In genomic region chr12:30372933-30373501, GRCm38 (mm10) we compare ENCODE assay signal across 8 mouse cellular contexts. TPM values are rescaled to one million over a fixed set of nuclear protein-coding genes. Genes with fewer than 3 reads are reported as not detected.
DNase-seq lines count a peak whose midpoint lies in the region; ATAC-seq and TF ChIP-seq lines count a peak whose summit lies in the region.

Gene Sntg2 (minus strand): TSS chr12:30373375.

- peaks cover 15% of the 10 kb centered on the region for H3K27me3 ChIP-seq in E14TG2a.4 (ENCODE audit: insufficient read depth, low read length)
- no peaks in the 10 kb centered on the region; the same call in 1 of the 2 replicates for H3K27me3 ChIP-seq in liver, embryonic 14.5 days (ENCODE audit: control insufficient read depth, insufficient read depth, low read length)
- no peaks in the 10 kb centered on the region for H3K27me3 ChIP-seq in neural tube, embryonic 15.5 days (replicated peaks)

- ATAC-seq in frontal cortex, adult (ENCODE audit: low TSS enrichment), result peak; percentile 86
- ATAC-seq in liver, embryonic 14.5 days (ENCODE audit: insufficient read depth), result peak; percentile 66
- peak; percentile 96 for ATAC-seq in neural tube, embryonic 15.5 days (ENCODE audit: low FRiP score)

- no peaks in the 10 kb centered on the region for H3K9me3 ChIP-seq in E14TG2a.4 (ENCODE audit: low read length)
- H3K9me3 ChIP-seq in liver, embryonic 14.5 days (ENCODE audit: control insufficient read depth, low read length), result no peaks in the 10 kb centered on the region
- no peaks in the 10 kb centered on the region for H3K9me3 ChIP-seq in neural tube, embryonic 15.5 days (replicated peaks)

- peak within 1 kb of the TSS; percentile 49 for H3K4me2 ChIP-seq in liver, embryonic 14.5 days (ENCODE audit: low read depth)
- peak within 1 kb of the TSS; percentile 96 for H3K4me2 ChIP-seq in neural tube, embryonic 15.5 days

- peak; percentile 11 for DNase-seq in cerebellum, adult 9-10 months
- peak; percentile 65 to 69 for DNase-seq in heart, postnatal 36 days
- peak; percentile 18 for DNase-seq in large intestine, adult 2 months (ENCODE audit: low read depth, low spot score)
- DNase-seq in liver, embryonic 14.5 days (ENCODE audit: low read depth in 3 of 3, low spot score in 3 of 3), result peak; percentile 4 to 9 (median 7)
- DNase-seq in thymus, adult 18-20 months, result peak; percentile 4 to 9

- H3K4me3 ChIP-seq in E14TG2a.4 (replicated peaks; ENCODE audit: low read length), result peak within 1 kb of the TSS; percentile 85
- no peak within 1 kb of the TSS; a peak in 1 of 4 replicates for H3K4me3 ChIP-seq in liver, embryonic 14.5 days (ENCODE audit: insufficient read depth in 1 of 2, low read depth in 2 of 2, low read length in 2 of 2)
- H3K4me3 ChIP-seq in neural tube, embryonic 15.5 days (replicated peaks), result peak within 1 kb of the TSS; percentile 65

- no peak within 1 kb of the TSS for H3K27ac ChIP-seq in liver, embryonic 14.5 days
- H3K27ac ChIP-seq in neural tube, embryonic 15.5 days (replicated peaks), result peak within 1 kb of the TSS; percentile 24; the same call in 1 of the 2 replicates

- under 1% methylated on average over 39 of the region's 39 CpGs for WGBS in large intestine, adult 2 months
- WGBS in liver, embryonic 14.5 days (ENCODE audit: insufficient replicate concordance), result under 1% methylated on average over 39 of the region's 39 CpGs
- WGBS in neural tube, embryonic 15.5 days, result 1% methylated on average over 38 of the region's 39 CpGs

- intact Hi-C loops in heart, postnatal 36 days (cut with DNase I), result loop anchor here (5.0 kb wide), 2 partner anchors 446 to 466 kb away; no protein-coding TSS in a partner anchor

- no peak for TF ChIP-seq EP300 in liver, embryonic 14.5 days (IDR thresholded peaks at IDR 0.05; ENCODE audit: low read depth)

- no peak within 1 kb of the TSS for H3K9ac ChIP-seq in liver, embryonic 14.5 days (replicated peaks)
- H3K9ac ChIP-seq in neural tube, embryonic 15.5 days (replicated peaks), result peak within 1 kb of the TSS; percentile 75

- H3K4me1 ChIP-seq in E14TG2a.4 (replicated peaks; ENCODE audit: low read depth, low read length), result peaks cover 14% of the 10 kb centered on the region
- H3K4me1 ChIP-seq in liver, embryonic 14.5 days (replicated peaks; ENCODE audit: control insufficient read depth in 2 of 2, insufficient read depth in 2 of 2, low read length in 1 of 2), result no peaks in the 10 kb centered on the region
- peaks cover 12% of the 10 kb centered on the region for H3K4me1 ChIP-seq in neural tube, embryonic 15.5 days

- H3K36me3 ChIP-seq in E14TG2a.4 (ENCODE audit: insufficient read depth, low read length), result no peaks in the 10 kb centered on the region
- H3K36me3 ChIP-seq in liver, embryonic 14.5 days (replicated peaks; ENCODE audit: control insufficient read depth, insufficient read depth, low read depth), result no peaks in the 10 kb centered on the region
- no peaks in the 10 kb centered on the region for H3K36me3 ChIP-seq in neural tube, embryonic 15.5 days

- TF ChIP-seq CTCF in E14TG2a.4 (conservative IDR thresholded peaks at IDR 0.05; ENCODE audit: low read length), result no peak
- TF ChIP-seq CTCF in liver, embryonic 14.5 days (IDR thresholded peaks at IDR 0.05; ENCODE audit: low read depth), result no peak

RNA-seq across cellular contexts. Expression of gene Sntg2, which starts in this region (rescaled TPM):
- 1 to 10 TPM in 1 of 2 experiments, under 1 TPM in 1; 0.27 to 1.3 TPM for total RNA-seq in heart, postnatal 36 days (2021)
- 10.2 and 14.7 TPM in 2 replicates for polyA plus RNA-seq in large intestine, adult 2 months (2012; rRNA removed)
- 0.03 and 0.10 TPM in 2 replicates for polyA plus RNA-seq in liver, embryonic 14.5 days (2012; rRNA removed)
- polyA plus RNA-seq in liver, embryonic 14.5 days (2014; fragmentation: Nextera tagmentation; extraction: Ambion mirVana), result 0.06 TPM in 1 of 2 replicates, not detected in the other
- polyA plus RNA-seq in neural tube, embryonic 15.5 days (2015; fragmentation: Nextera tagmentation; extraction: Ambion mirVana), result 5.3 and 12.6 TPM in 2 replicates

Comparison
In these comparisons a context has a peak if more than half of its experiments do, and no peak if none do; other contexts are left out.
1. Peak in DNase-seq, ATAC-seq and H3K4me2 ChIP-seq in liver, embryonic 14.5 days; RNA of the gene not detected or under 1 TPM.
2. H3K4me3 ChIP-seq: peak in E14TG2a.4 (single experiment) and neural tube, embryonic 15.5 days (single experiment); none in liver, embryonic 14.5 days (0 of 2).
3. DNase-seq: peak in every context shown above with its lines; median percentile 67 in heart, postnatal 36 days; 18 in large intestine, adult 2 months; 11 in cerebellum, adult 9-10 months; 7 in liver, embryonic 14.5 days; 6 in thymus, adult 18-20 months.
4. Peak in every context shown above with its lines, with median percentiles within 50 percentile points of each other: ATAC-seq.